Mouse (Mus musculus) G1E (cell line): Measurements from ENCODE around the gene Clhc1. TPM values are rescaled to one million over a fixed set of nuclear protein-coding genes. Genes with fewer than 3 reads are reported as not detected.

Experiments used
- ATAC-seq: 2 replicates; pipeline ENCODE4 v1.8.0; 2016; ENCODE audit warnings: mild to moderate bottlenecking; ENCODE audit not compliant: insufficient number of reproducible peaks, poor library complexity, low FRiP score, severe bottlenecking; ENCODE audit errors: extremely low read depth
- DNase-seq: peaks from one replicate; pipeline ENCODE4 v3.0.0; 2012; ENCODE audit warnings: low spot score
- H3K27me3 ChIP-seq: 2 replicates; pipeline ENCODE4 v1.6.1; 2012; ENCODE audit warnings: mild to moderate bottlenecking, low read length, inconsistent platforms; ENCODE audit not compliant: insufficient read depth
- H3K36me3 ChIP-seq: replicated peaks from 2 replicates; pipeline ENCODE3; 2012; ENCODE audit warnings: mild to moderate bottlenecking, inconsistent platforms
- H3K4me1 ChIP-seq: 2 replicates; pipeline ENCODE4 v1.6.1; 2012; ENCODE audit warnings: low read depth, low read length, inconsistent platforms, mixed read lengths; ENCODE audit not compliant: insufficient read depth
- H3K4me3 ChIP-seq: 2 replicates; pipeline ENCODE4 v1.5.1; 2012; ENCODE audit warnings: low read depth, mild to moderate bottlenecking, inconsistent platforms, low read length, moderate library complexity, mixed read lengths
- H3K9me3 ChIP-seq: replicated peaks from 2 replicates; pipeline ENCODE4 v1.6.1; 2012; ENCODE audit warnings: inconsistent platforms
- CTCF ChIP-seq: IDR thresholded peaks from 2 replicates; pipeline ENCODE4 v1.5.1; 2012; ENCODE audit warnings: low read depth, low read length, inconsistent platforms, mixed read lengths
- GATA1 ChIP-seq: IDR thresholded peaks from 2 replicates; pipeline ENCODE4 v1.6.1; 2012; ENCODE audit warnings: borderline replicate concordance, low read length, inconsistent platforms, mixed read lengths
- GATA2 ChIP-seq: IDR thresholded peaks from 2 replicates; pipeline ENCODE4 v1.6.1; 2012; ENCODE audit warnings: low read depth, low read length, inconsistent platforms, borderline replicate concordance
- POLR2AphosphoS5 ChIP-seq: IDR thresholded peaks from 2 replicates; pipeline ENCODE4 v1.6.1; 2012; ENCODE audit warnings: low read depth, low read length, inconsistent platforms; ENCODE audit not compliant: insufficient replicate concordance
- TAL1 ChIP-seq: conservative IDR thresholded peaks from 2 replicates; pipeline ENCODE4 v1.6.1; 2012; ENCODE audit warnings: low read depth, low read length, inconsistent platforms, mixed read lengths
- polyA plus RNA-seq: library from polyadenylated mRNA; stranded (reverse); fragments of >175 nt; gene quantifications from 2 replicates; pipeline ENCODE4 v1.2.3, GENCODE M21; 2012
- total RNA-seq, 2 experiments: library from RNA; stranded (forward) in 1 of 2; stranded (reverse) in 1 of 2; fragments of 200-1000 nt in 1 of 2; fragments of >200 nt in 1 of 2; fragmentation: Nextera tagmentation in 1 of 2; gene quantifications; 2 replicates each; pipeline ENCODE4 v1.2.3; 2014 to 2017

Gene Clhc1
- 1.3 TPM in 1 of 2 replicates, not detected in the other for total RNA-seq (2014; fragmentation: Nextera tagmentation)
- 1.1 and 1.4 TPM in 2 replicates for total RNA-seq (2017)
- 0.09 TPM in 1 of 2 replicates, not detected in the other for polyA plus RNA-seq

GRCm38 (mm10) chr11:29547752-29548503, at the start of gene Clhc1, which contains the start of gene Rps27a:
Gene Clhc1, plus strand, starts transcription at chr11:29547950.
Gene Rps27a, minus strand, starts transcription at chr11:29548109.
- H3K36me3 ChIP-seq, result peaks cover 31% of the 10 kb centered on the region
- 0 out of 2 replicates have a peak, but pooled peaks have one; percentile 48 for TF ChIP-seq POLR2AphosphoS5
- no peak for TF ChIP-seq GATA1
- peak; percentile 87 for ATAC-seq

GRCm38 (mm10) chr11:29503948-29504893, 43.5 kb upstream of the Clhc1 start:
- H3K9me3 ChIP-seq, result no peaks in the 10 kb centered on the region
- ATAC-seq, result peak; percentile 94
- TF ChIP-seq TAL1, result peak; percentile 96
- TF ChIP-seq CTCF, result no peak
- TF ChIP-seq GATA2, result 0 out of 2 replicates have a peak, but pooled peaks have one; percentile 73
- TF ChIP-seq POLR2AphosphoS5, result no peak
- peaks cover 48% of the 10 kb centered on the region for H3K4me1 ChIP-seq
- H3K36me3 ChIP-seq, result peaks cover 28% of the 10 kb centered on the region
- no peak for DNase-seq
- no peaks in the 10 kb centered on the region for H3K27me3 ChIP-seq
- H3K4me3 ChIP-seq, result no peak overlapping the region

More at GRCm38 (mm10) chr11:29547752-29548503, at the start of gene Clhc1, which contains the start of gene Rps27a:
- peak; percentile 78 for DNase-seq
- Histone ChIP-seq H3K9me3 (no peaks in the 10 kb centered on the region), H3K4me3 (peak within 1 kb of the TSS; percentile 74), H3K27me3 (no peaks in the 10 kb centered on the region), H3K4me1 (peaks cover 27% of the 10 kb centered on the region)

GRCm38 (mm10) chr11:29504899-29505625, 42.7 kb upstream of the Clhc1 start:
- no peak for TF ChIP-seq CTCF
- TF ChIP-seq POLR2AphosphoS5, result no peak
- no peak for TF ChIP-seq GATA1
- TF ChIP-seq GATA2, result no peak
- TF ChIP-seq TAL1, result no peak
- Histone ChIP-seq H3K4me1 (peaks cover 48% of the 10 kb centered on the region), H3K9me3 (no peaks in the 10 kb centered on the region), H3K27me3 (no peaks in the 10 kb centered on the region), H3K36me3 (peaks cover 25% of the 10 kb centered on the region), H3K4me3 (no peak overlapping the region; the same call in 1 of the 2 replicates)
- DNase-seq (no peak), ATAC-seq (peak; percentile 35)

GRCm38 (mm10) chr11:29509421-29509820, 38.3 kb upstream of the Clhc1 start:
- no peaks in the 10 kb centered on the region for H3K9me3 ChIP-seq
- no peak overlapping the region for H3K4me3 ChIP-seq
- ATAC-seq, result no peak
- no peaks in the 10 kb centered on the region for H3K27me3 ChIP-seq
- no peak for DNase-seq
- H3K36me3 ChIP-seq, result peaks cover 30% of the 10 kb centered on the region
- H3K4me1 ChIP-seq, result peaks cover 57% of the 10 kb centered on the region
- TF ChIP-seq GATA1 (no peak), POLR2AphosphoS5 (no peak), GATA2 (no peak), TAL1 (no peak), CTCF (no peak)

- ATAC-seq (no peak), DNase-seq (no peak)
- H3K27me3 ChIP-seq, result no peaks in the 10 kb centered on the region
- TF ChIP-seq GATA1 (no peak), GATA2 (no peak), TAL1 (no peak), POLR2AphosphoS5 (no peak), CTCF (no peak)
- peaks cover 32% of the 10 kb centered on the region for H3K4me1 ChIP-seq
- no peaks in the 10 kb centered on the region for H3K9me3 ChIP-seq
- peak overlapping the region; percentile 80; the same call in 1 of the 2 replicates for H3K4me3 ChIP-seq
- peaks cover 27% of the 10 kb centered on the region for H3K36me3 ChIP-seq
These were observed 34.8 kb upstream of the Clhc1 start for GRCm38 (mm10) chr11:29512818-29513535.
